Mouse (Mus musculus): ENCODE results near the gene Psmd13.

- TF ChIP-seq POLR2AphosphoS2 (IDR thresholded peaks at IDR 0.05; ENCODE audit: insufficient read length, low read depth): no peak
- no peak for TF ChIP-seq E2F4 (IDR thresholded peaks at IDR 0.05; ENCODE audit: insufficient read depth)
- TF ChIP-seq USF1 (IDR thresholded peaks at IDR 0.05; ENCODE audit: low read depth): no peak
- TF ChIP-seq TCF3 (IDR thresholded peaks at IDR 0.05; ENCODE audit: insufficient read length, low read depth): no peak
Measured at GRCm38 (mm10) chr7:140874224-140874623, 7.5 kb upstream of the Psmd13 start.

All from myocyte (in vitro differentiated cells).